Comparison of ENCODE assay signal across 28 mouse cellular contexts in the genomic region with DNA sequence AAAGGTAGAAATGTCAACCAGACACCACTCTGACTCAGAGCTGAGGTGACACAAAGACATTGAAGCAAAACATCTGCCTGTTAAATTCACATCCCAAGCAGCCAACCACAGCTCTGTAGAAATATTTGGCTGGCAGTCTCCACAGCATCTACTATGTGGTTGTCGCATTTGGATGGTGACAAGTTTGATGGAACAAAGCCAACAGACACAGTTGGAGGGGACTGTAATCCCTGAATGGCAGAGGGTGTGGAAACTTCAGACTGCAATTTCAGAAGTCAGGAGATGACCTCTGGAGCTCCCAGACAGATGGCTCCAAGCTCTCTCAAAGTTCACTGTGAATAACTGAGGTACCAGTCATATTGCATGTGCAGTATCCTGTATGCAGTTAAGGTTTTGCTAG.
DNase-seq lines count a peak whose midpoint lies in the region; ATAC-seq and TF ChIP-seq lines count a peak whose summit lies in the region.
"Had no signal": no experiment of that assay in that cellular context is flagged by ENCODE, and none has a peak within 500 bp of the region (broad histone marks: within the 10 kb centered on the region; RNA-seq: fewer than 3 reads in every experiment).

No protein-coding gene starts in this region.

- TF ChIP-seq EP300 in heart, postnatal 0 days (IDR thresholded peaks at IDR 0.05; ENCODE audit: low read depth) = no peak

- H3K4me2 ChIP-seq in forebrain, embryonic 14.5 days (ENCODE audit: low read length) = no peak overlapping the region
- no peak overlapping the region for H3K4me2 ChIP-seq in forebrain, embryonic 11.5 days (ENCODE audit: low read depth, low read length, severe bottlenecking)
- no peak overlapping the region for H3K4me2 ChIP-seq in heart, postnatal 0 days (ENCODE audit: low read depth, low read length)
- H3K4me2 ChIP-seq in lung, embryonic 14.5 days = no peak overlapping the region
- H3K4me2 ChIP-seq: embryonic facial prominence, embryonic 15.5 days; heart, embryonic 13.5 days; hindbrain, embryonic 15.5 days; limb, embryonic 15.5 days; liver, embryonic 13.5 days; midbrain, embryonic 11.5 days; neural tube, embryonic 13.5 days had no signal

- DNase-seq in forebrain, embryonic 14.5 days (ENCODE audit: low spot score) = peak; percentile 54
- DNase-seq in forebrain, embryonic 11.5 days (ENCODE audit: low spot score) = no peak
- DNase-seq in heart, postnatal 0 days (ENCODE audit: low spot score) = peak; percentile 47
- no peak for DNase-seq in heart, adult 8-10 months (ENCODE audit: low spot score)
- DNase-seq in lung, embryonic 14.5 days = peak; percentile 69
- DNase-seq in lung, postnatal 25 days (ENCODE audit: low spot score) = no peak
- peak; percentile 6 for DNase-seq in brain, adult 2 months (ENCODE audit: low read depth, low spot score)
- DNase-seq in cerebellum, adult 18-20 months = no peak
- DNase-seq: adrenal gland, postnatal 25 days; cerebellum, adult 9-11 months; gastrocnemius, postnatal 10 days; kidney, adult 8-10 months; kidney, postnatal 4 days; liver, embryonic 13.5 days; lung, adult 2 months; lung, postnatal 36 days; right cerebral cortex, postnatal 4 days; thymus, adult 18-20 months; thymus, postnatal 25 days had no signal

- no peaks in the 10 kb centered on the region for H3K36me3 ChIP-seq in forebrain, embryonic 14.5 days (ENCODE audit: control insufficient read depth, insufficient read depth, low read length)
- H3K36me3 ChIP-seq in forebrain, embryonic 11.5 days (ENCODE audit: control insufficient read depth, insufficient read depth, low read length) = no peaks in the 10 kb centered on the region
- H3K36me3 ChIP-seq in heart, postnatal 0 days (replicated peaks; ENCODE audit: control insufficient read depth, insufficient read depth, low read length) = no peaks in the 10 kb centered on the region
- no peaks in the 10 kb centered on the region for H3K36me3 ChIP-seq in lung, embryonic 14.5 days (ENCODE audit: insufficient read depth)
- H3K36me3 ChIP-seq: embryonic facial prominence, embryonic 15.5 days; heart, embryonic 13.5 days; hindbrain, embryonic 15.5 days; limb, embryonic 10.5 days; limb, embryonic 15.5 days; liver, embryonic 13.5 days; neural tube, embryonic 13.5 days had no signal

- H3K9ac ChIP-seq in forebrain, embryonic 14.5 days (ENCODE audit: low read length) = no peak overlapping the region
- no peak overlapping the region for H3K9ac ChIP-seq in forebrain, embryonic 11.5 days (ENCODE audit: low read length)
- no peak overlapping the region for H3K9ac ChIP-seq in heart, postnatal 0 days (replicated peaks; ENCODE audit: low read depth, low read length)
- H3K9ac ChIP-seq in lung, embryonic 14.5 days = no peak overlapping the region
- H3K9ac ChIP-seq: embryonic facial prominence, embryonic 15.5 days; heart, embryonic 13.5 days; hindbrain, embryonic 15.5 days; limb, embryonic 15.5 days; liver, embryonic 13.5 days; neural tube, embryonic 13.5 days had no signal

- H3K4me3 ChIP-seq in forebrain, embryonic 14.5 days (ENCODE audit: low read depth, low read length) = no peak overlapping the region
- H3K4me3 ChIP-seq in forebrain, embryonic 11.5 days (ENCODE audit: low read depth, low read length) = no peak overlapping the region
- H3K4me3 ChIP-seq in heart, postnatal 0 days (ENCODE audit: low read depth, low read length) = no peak overlapping the region
- no peak overlapping the region for H3K4me3 ChIP-seq in lung, embryonic 14.5 days (ENCODE audit: low read depth, low read length)
- H3K4me3 ChIP-seq: embryonic facial prominence, embryonic 15.5 days; heart, embryonic 13.5 days; hindbrain, embryonic 15.5 days; limb, embryonic 10.5 days; limb, embryonic 15.5 days; liver, embryonic 13.5 days; neural tube, embryonic 13.5 days had no signal

- no peak; the same call in 1 of the 2 replicates for ATAC-seq in forebrain, embryonic 14.5 days
- ATAC-seq in forebrain, embryonic 11.5 days (replicated peaks; ENCODE audit: low FRiP score) = no peak
- peak; percentile 73 for ATAC-seq in heart, postnatal 0 days (ENCODE audit: insufficient read depth, low read depth)
- peak; percentile 17; the same call in 1 of the 2 replicates for ATAC-seq in lung, embryonic 14.5 days (ENCODE audit: insufficient read depth)

- WGBS in forebrain, embryonic 14.5 days = 41% methylated on average over 1 of the region's 1 CpGs
- WGBS in forebrain, embryonic 11.5 days = 78% methylated on average over 1 of the region's 1 CpGs
- 16% methylated on average over 1 of the region's 1 CpGs for WGBS in heart, postnatal 0 days
- WGBS in lung, embryonic 14.5 days = 32% methylated on average over 1 of the region's 1 CpGs

- H3K4me1 ChIP-seq in forebrain, embryonic 14.5 days (ENCODE audit: control insufficient read depth, insufficient read depth, low read length) = no peaks in the 10 kb centered on the region
- no peaks in the 10 kb centered on the region for H3K4me1 ChIP-seq in forebrain, embryonic 11.5 days (replicated peaks; ENCODE audit: control insufficient read depth, insufficient read depth, low read length)
- no peaks in the 10 kb centered on the region for H3K4me1 ChIP-seq in heart, postnatal 0 days (ENCODE audit: control insufficient read depth, insufficient read depth)
- no peaks in the 10 kb centered on the region for H3K4me1 ChIP-seq in lung, embryonic 14.5 days (ENCODE audit: insufficient read depth)
- H3K4me1 ChIP-seq: embryonic facial prominence, embryonic 15.5 days; hindbrain, embryonic 15.5 days; limb, embryonic 10.5 days; limb, embryonic 15.5 days; liver, embryonic 13.5 days; neural tube, embryonic 13.5 days had no signal

- H3K9me3 ChIP-seq in forebrain, embryonic 14.5 days (replicated peaks; ENCODE audit: control insufficient read depth, low read length) = no peaks in the 10 kb centered on the region
- no peaks in the 10 kb centered on the region for H3K9me3 ChIP-seq in forebrain, embryonic 11.5 days (ENCODE audit: control insufficient read depth, low read length)
- H3K9me3 ChIP-seq in heart, postnatal 0 days (replicated peaks; ENCODE audit: control insufficient read depth, low read length) = peaks cover 9% of the 10 kb centered on the region; the same call in 1 of the 2 replicates
- no peaks in the 10 kb centered on the region for H3K9me3 ChIP-seq in lung, embryonic 14.5 days (ENCODE audit: low read depth, low read length)
- H3K9me3 ChIP-seq: embryonic facial prominence, embryonic 15.5 days; hindbrain, embryonic 15.5 days; limb, embryonic 10.5 days; limb, embryonic 15.5 days; liver, embryonic 13.5 days; neural tube, embryonic 13.5 days had no signal

- no peak overlapping the region for H3K27ac ChIP-seq in forebrain, embryonic 14.5 days (ENCODE audit: low read depth, low read length)
- no peak overlapping the region for H3K27ac ChIP-seq in forebrain, embryonic 11.5 days (ENCODE audit: low read depth, low read length)
- no peak overlapping the region for H3K27ac ChIP-seq in heart, postnatal 0 days (ENCODE audit: low read depth)
- no peak overlapping the region for H3K27ac ChIP-seq in lung, embryonic 14.5 days (ENCODE audit: low read depth)
- H3K27ac ChIP-seq: embryonic facial prominence, embryonic 15.5 days; heart, embryonic 13.5 days; hindbrain, embryonic 15.5 days; kidney, postnatal 0 days; limb, embryonic 10.5 days; limb, embryonic 15.5 days; liver, embryonic 13.5 days; neural tube, embryonic 13.5 days; stomach, postnatal 0 days had no signal

- no peaks in the 10 kb centered on the region for H3K27me3 ChIP-seq in forebrain, embryonic 14.5 days (replicated peaks; ENCODE audit: control insufficient read depth, insufficient read depth, low read length)
- H3K27me3 ChIP-seq in forebrain, embryonic 11.5 days (ENCODE audit: control insufficient read depth, insufficient read depth, low read length) = no peaks in the 10 kb centered on the region
- H3K27me3 ChIP-seq in heart, postnatal 0 days (ENCODE audit: control insufficient read depth, insufficient read depth, low read length) = no peaks in the 10 kb centered on the region
- no peaks in the 10 kb centered on the region for H3K27me3 ChIP-seq in lung, embryonic 14.5 days (ENCODE audit: insufficient read depth, low read length)
- H3K27me3 ChIP-seq: embryonic facial prominence, embryonic 15.5 days; heart, embryonic 13.5 days; hindbrain, embryonic 15.5 days; limb, embryonic 15.5 days; liver, embryonic 13.5 days; neural tube, embryonic 13.5 days had no signal

- no peak for TF ChIP-seq CTCF in heart, postnatal 0 days (IDR thresholded peaks at IDR 0.05; ENCODE audit: low read depth)
- no peak for TF ChIP-seq CTCF in lung, embryonic 14.5 days (IDR thresholded peaks at IDR 0.05; ENCODE audit: low read depth)

Comparison
In these comparisons a context has a peak if more than half of its experiments do, and no peak if none do; other contexts are left out.
1. DNase-seq: peak in forebrain, embryonic 14.5 days (single experiment), heart, postnatal 0 days (single experiment), lung, embryonic 14.5 days (single experiment) and brain, adult 2 months (single experiment); none in forebrain, embryonic 11.5 days (single experiment), heart, adult 8-10 months (single experiment), lung, postnatal 25 days (single experiment) and cerebellum, adult 18-20 months (0 of 2).
2. ATAC-seq: peak in heart, postnatal 0 days (single experiment) and lung, embryonic 14.5 days (single experiment); none in forebrain, embryonic 14.5 days (single experiment) and forebrain, embryonic 11.5 days (single experiment).